Mouse (Mus musculus) mesoderm, embryonic 11.5 days (tissue): ENCODE measurements around the gene Pgk1.
"Not testable (repeated sequence)": the region's sequence is repeated elsewhere in the genome, so short reads cannot be mapped to it uniquely, and the experiment has no call there.

ENCODE experiments used
- DNase-seq: peaks from one replicate; pipeline ENCODE4 v3.0.0-alpha.2; 2012; ENCODE audit warnings: low read depth, low spot score

Pgk1 gene

DNA sequence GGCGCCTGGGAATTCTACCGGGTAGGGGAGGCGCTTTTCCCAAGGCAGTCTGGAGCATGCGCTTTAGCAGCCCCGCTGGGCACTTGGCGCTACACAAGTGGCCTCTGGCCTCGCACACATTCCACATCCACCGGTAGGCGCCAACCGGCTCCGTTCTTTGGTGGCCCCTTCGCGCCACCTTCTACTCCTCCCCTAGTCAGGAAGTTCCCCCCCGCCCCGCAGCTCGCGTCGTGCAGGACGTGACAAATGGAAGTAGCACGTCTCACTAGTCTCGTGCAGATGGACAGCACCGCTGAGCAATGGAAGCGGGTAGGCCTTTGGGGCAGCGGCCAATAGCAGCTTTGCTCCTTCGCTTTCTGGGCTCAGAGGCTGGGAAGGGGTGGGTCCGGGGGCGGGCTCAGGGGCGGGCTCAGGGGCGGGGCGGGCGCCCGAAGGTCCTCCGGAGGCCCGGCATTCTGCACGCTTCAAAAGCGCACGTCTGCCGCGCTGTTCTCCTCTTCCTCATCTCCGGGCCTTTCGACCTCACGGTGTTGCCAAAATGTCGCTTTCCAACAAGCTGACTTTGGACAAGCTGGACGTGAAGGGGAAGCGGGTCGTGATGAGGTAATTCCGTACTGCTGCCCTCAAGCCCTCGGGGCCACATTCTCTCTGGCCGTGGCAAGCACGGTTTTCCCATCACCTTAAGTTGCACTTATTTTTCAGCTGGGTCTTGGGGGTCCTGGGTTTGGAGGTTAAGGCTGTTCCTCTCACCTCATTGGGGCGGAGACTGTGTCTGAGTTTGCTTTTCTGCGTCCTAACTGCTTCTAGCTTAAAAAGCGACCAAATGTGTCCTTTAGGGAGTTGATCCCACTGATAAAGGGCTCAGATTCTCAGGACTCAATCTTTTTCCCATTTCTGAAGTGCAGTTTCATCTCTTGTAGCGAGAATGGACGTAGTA lies at the start of gene Pgk1:
TSS of gene Pgk1 (plus strand) at position 388 of the 937 bp plus-strand sequence.
- DNase-seq = peak; percentile 95

DNA sequence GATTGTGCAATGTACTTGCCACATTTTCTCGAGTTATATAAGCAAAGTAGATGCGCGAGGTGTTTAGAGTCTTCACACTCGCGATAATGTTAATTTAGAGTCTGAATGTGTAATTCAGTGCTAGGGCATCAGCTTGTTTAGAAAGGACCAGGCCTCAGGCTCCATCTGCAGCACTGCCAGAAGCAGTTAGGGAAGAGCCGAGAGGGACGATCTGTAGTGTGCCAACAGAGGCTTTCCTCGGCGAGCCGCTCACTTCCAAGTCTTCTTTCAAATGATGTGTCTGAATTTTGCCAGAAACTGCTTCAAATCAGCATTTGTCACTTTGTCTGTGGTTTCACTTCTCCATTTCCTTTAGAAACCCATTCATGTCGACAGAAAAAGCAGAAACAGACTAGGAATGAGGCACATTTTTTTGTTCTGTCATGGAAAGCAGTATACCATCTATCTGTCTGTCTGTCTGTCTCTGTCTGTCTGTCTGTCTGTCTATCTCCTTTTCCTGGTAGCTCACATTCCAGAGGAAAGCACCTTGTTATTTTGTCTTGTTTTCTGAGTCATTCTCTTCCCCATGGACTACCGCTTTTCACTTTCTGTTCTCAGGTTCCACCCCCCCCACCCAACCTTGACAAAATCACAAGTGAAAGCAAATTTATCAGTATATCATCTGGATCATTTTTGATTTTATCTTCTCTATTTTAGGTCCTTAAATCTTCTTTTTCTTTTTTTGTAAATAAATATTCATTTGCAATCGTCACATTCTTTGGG lies 47.4 kb upstream of the Pgk1 start:
- DNase-seq = no peak

DNA sequence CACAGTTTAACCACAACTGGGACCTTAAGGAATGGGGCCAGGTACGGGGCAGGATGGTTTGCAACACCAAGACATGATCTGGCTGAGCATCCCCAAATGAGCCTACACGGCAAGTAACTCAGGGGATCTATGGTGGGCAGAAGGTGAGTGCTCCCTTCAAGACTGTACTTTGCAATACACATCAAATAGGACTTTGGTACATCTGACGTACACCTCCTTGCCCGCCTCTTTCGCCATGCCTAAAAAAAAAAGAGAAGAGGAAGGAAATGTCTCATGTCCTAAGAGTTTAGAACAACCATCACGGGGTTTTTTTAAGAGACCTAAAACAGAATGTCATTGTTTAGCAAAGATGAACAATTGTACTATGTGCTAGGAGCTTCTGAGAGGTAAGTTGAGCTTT lies 44.0 kb upstream of the Pgk1 start, which contains the start of gene Tlr13:
TSS of gene Tlr13 (plus strand) at position 269 of the 400 bp plus-strand sequence.
- DNase-seq = no peak

DNA sequence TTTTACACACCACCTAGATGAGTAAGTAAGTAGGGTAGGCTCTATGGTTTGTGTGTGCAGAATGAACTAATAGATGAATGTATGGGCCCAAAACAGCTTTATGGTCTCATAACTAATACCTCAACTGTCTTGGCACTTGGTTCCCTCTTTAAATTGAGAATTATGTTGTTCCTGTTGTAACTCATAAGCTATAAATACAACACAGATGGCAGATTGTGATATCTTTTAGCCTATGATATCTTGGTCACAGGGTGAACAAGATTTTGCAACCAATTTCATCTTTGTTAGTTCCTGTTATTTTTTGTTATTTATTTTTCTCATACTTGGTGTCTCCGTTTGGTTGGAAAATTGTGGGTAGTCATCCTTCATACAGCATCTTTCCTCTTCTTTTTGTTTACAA lies 38.7 kb upstream of the Pgk1 start:
- no peak for DNase-seq

DNA sequence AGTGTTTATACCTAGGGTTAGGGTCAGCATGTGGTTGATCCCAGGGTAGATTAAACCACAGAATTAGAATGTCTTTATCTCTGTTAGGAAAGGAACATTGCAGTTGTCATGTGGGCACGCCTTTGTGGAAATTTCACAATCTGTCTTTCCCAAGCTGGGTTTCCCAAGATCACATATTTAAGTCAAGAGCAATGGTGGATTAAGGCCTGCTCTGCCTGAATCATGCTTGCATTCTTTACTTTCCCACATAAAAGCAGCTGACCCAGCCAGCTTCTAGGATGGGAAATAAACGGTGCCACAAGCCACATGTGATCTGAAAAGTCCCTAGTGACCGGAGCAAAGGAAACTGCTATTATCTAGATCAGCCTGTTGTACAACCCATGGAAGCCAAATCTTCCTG lies 37.4 kb upstream of the Pgk1 start:
- DNase-seq = no peak

DNA sequence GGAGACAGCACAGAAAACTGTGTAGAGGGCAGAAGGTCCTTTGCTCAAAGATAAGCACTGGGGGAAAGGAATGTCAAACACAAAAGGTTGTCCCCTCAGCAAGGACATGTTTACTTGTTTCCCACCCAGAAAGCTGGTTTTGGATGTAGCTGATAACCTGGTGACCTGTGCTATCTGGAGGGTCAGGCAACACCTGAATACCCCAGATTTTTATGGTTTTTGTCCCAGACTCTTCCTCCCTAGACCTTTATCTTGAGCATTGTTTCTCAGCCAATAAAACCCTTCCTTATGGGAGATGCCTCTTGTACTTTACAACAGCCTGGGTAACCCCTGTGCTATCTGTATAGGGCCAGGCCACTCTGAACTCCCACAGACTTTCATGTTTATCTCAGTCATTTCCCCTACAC lies 32.7 kb upstream of the Pgk1 start:
- DNase-seq = no peak

DNA sequence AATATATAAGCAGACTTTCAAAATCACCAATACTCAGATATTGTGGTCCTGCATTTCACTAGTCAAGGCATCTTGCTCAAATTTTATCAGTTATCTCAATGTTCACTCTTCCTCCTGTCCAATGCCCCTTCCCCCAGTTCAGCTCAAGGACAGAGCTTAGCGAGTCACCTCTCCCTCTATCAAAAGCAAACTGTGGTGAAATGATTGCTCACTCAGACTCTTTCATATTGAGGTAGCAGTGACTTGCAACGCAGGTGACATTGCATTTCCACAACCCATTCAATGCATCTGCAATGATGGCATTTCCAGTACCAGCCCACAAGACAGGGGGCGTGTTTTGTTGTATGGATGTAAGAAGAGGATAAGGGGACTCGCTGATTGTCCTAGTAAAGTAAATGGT lies 31.0 kb upstream of the Pgk1 start:
- no peak for DNase-seq

DNA sequence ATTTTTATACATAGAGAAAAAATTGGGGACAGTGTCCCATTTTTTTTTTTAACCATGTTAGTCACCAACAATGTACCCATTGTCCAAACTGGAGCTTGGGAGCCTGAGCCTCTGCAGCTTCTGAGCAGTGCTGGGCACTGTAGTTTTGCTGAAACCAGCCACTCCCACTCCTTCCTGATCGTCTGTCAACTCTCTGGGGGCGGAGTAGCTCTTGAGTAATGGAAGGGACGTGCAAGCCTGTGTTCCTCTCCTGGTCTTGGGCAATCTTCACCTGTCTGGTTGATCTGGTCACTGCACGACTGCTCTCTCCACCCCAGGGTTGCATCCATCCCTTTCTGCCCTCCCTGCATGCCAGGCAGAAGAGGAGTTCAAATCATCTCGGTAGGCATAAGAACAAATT lies 22.9 kb upstream of the Pgk1 start:
- no peak for DNase-seq

DNA sequence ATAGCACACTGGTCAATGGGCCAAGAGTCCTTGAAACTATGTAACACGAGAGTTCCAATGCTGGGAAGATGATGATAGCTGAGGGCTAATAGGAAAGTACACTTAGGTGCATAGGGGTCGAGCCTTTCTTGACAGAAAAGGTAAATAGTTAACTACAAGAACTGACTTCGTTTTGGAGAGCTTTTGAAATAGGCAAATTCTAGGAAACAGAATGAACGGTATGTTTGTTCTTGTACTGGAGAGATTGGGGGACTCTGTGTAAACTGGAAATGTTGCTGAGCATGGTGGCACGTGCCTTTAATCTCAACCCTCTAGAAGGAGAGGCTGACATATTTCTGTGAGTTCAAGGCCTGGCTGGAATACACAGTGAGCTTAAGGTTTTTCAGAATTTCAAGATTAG lies 22.3 kb upstream of the Pgk1 start:
- no peak for DNase-seq

DNA sequence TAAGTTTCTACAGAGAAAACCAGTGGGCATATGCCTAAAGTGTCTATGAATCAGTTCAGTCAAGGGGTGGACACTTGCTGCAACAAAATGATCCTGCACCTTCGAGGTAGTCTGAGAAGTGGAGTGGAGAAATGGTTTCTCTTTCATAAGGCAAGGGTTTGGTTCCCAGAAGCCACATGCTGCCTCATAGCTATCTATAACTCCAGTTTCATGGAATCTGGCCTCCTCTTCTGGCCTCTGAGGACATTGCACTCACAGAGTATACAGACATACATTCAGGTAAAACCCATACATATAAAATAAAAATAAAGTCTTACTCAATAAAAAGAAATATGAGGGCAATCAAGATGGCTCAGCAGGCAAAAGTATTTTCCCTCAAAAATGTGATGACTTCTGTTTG lies 21.8 kb upstream of the Pgk1 start:
- no peak for DNase-seq

DNA sequence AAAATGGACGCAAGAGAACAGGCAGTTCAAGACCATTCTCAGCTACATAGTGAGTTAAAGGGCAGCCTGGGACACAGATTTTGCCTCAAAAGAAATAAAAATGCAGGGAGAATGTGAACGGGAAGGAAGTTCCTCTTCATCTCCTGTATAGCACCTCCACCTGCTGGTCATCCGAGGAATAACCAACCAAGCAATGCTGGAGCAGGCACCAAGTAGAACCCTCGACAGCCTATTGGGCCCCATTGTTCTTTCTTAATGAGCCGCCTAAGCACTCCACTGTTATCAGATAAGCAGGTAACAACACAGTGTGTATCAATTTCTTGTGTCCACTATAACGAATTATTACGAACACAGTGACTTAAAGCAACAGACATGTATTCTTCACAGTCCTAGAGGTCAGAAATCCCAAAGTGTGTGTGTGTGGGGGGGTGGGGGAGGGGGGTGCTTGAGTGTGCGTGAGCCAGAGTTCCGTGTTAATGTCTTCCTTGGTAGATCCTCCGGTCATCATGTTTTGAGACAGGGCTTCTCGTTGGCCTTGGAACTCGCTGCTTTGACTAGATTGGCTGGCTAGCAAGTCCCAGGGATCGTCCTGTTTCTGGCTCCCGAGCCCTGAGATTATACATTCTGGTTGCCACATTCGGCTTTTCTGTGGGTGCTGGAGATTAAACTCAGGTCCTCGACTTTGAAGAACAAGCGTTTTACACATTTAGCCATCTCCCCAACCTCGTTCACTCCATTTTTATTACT lies 15.6 kb upstream of the Pgk1 start:
- peak; percentile 83 for DNase-seq

DNA sequence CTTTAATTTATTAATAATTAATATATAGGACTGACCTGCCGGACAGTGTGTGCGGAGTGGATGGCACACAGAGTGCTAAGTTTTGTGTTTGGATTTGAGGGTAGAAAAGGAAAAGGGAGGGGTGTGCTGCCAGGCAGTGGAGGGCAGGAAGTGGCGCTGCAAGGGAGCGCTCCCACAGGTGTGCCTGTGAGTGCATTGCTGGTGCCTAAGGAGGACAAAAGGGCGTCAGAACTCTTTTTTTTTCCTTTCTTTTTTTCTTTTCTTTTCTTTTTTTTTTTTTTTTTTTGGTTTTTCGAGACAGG lies 15.1 kb upstream of the Pgk1 start:
- no peak for DNase-seq

DNA sequence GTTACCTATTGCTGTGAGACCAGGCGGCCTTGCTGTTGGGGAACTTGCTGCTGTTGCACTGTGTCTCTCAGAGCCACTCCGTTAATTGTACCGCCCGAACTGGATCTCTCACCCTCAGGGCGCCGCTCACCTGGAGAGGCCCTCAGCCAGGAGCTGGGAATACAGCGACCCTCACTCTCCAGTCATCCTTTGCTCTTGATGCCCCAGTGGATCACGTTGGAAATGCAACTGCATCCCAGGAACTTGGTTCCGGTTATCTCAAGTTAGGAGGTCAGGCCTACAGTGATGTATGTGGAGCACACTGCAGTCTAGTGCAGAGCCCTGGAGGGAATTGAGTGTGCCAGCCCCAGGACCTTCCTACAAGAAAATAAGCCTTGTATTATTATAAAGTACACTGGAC lies 10.6 kb upstream of the Pgk1 start:
- no peak for DNase-seq

DNA sequence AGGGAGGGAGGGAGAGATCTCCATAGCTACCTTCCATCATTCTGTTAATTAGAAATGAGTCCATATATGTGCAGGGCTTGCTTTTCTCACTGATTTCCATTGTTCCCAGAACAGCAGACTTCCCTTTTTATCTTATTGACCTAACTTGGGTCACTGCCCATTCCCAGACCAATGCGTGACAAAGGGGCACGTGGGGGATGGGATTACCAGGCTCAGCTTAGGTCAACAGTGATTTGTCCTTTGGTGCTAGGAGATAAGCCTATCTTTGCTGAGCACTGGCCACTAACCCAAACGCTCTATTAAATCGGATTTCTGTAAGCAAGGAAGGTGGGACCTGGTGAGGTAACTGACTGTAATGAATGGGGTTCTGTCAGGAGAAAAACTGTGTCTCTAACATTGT lies 2.6 kb upstream of the Pgk1 start:
- DNase-seq = no peak

DNA sequence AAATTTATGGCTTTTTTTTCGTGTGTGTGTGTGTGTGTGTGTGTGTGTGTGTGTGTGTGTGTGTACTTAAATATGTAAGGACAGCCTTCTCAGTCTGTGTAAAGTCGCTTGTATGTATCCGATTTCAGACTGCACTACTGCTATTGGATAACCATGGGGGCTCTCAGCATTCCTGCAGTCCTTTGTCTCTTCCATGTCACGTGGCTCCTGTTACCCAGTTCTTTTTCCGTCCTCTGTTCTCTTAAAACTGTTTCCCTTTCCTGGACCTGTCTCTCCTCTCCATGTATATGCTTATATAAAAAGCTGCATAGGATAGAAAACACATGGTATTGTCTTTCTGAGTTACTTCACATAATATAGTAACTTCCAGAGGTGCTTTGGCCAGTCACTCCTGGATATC lies 1.2 kb upstream of the Pgk1 start:
- DNase-seq = peak; percentile 69

DNA sequence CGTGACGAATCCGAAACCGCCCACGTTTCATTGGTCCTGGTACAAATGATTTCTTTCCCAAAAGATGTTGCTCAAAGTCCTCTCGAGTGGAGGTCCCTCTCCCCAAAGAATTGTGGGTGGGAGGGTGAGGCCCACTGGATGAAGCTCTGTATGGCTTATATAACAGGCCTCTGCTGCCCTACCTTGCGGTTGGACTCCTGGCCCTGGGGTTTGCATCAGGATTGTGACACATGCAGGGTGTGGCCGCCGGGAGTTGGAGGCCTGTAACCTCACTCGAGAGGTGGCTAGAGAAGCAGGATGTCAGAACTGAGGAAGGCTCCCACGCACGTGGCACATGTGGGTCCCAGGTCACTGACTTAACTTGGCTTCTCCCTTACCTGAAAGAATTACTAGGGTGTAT lies 837 bp downstream of the Pgk1 start:
- DNase-seq = no peak

DNA sequence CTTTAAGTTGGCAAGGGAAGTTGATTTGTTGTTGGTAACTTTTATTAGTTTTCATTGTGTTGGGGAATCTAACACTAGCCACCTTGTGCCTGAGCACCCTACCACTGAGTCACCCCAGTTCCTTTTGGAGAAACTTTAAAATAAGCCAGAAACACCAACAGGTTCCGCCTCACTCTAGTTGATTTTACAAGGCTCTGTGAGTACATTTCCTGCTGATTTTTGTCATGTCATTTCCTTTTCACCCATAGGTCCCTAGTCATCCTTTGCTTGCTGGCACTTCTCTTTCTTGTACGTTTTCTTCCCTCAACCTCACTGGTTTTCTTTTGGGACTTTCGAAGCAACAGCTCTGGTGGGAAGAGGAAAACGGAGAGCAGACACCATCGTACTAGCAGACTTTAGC lies 2.5 kb downstream of the Pgk1 start:
- DNase-seq = no peak

DNA sequence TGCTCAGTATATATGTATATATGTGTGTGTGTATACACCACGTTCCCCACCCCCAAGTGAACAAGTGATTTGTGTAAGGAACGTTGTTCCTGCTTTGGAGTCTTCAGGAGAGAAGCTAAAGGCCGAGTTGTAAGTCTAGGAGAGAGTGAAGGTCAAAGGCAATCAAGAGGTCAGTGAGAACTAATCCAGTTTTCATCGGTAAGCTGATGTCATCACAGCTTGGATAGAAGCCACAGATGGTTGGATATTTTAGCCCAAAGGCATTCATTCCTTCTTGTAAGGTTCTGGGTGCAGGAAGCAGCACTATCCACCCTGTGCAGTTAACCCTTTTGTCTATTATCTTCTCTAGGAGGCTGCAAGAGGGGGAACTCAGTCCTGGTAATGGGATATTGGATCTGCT lies 3.2 kb downstream of the Pgk1 start:
- DNase-seq = no peak

DNA sequence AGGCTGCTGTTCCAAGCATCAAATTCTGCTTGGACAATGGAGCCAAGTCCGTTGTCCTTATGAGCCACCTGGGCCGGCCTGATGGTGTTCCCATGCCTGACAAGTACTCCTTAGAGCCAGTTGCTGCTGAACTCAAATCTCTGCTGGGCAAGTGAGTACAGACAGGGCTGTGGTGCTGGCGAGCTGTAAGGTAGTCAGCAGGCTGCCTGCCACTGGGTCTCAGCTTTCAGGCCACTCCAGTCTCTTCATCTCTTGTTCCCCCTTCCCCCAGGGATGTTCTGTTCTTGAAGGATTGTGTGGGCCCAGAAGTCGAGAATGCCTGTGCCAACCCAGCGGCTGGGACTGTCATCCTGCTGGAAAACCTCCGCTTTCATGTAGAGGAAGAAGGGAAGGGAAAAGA lies 7.5 kb downstream of the Pgk1 start:
- not testable (repeated sequence) for DNase-seq

DNA sequence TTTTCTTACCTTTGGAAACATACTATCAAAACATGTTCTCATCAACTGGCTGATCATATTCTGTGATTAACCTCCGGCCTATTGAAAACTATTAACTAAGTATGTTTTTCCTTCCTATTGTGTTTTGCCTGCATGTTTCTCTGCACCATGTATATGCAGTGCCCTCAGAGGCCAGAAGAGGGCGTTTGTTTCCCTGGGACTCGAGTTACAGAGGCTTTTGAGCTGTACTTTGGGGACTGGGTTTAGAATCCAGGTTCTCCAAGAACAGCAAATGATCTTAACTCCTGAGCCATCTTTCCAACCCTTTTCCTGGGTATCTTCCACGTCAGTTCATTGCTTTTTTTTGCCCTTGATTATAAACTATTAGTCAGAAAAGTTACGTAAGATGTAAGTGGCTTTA lies 10.4 kb downstream of the Pgk1 start:
- no peak for DNase-seq

DNA sequence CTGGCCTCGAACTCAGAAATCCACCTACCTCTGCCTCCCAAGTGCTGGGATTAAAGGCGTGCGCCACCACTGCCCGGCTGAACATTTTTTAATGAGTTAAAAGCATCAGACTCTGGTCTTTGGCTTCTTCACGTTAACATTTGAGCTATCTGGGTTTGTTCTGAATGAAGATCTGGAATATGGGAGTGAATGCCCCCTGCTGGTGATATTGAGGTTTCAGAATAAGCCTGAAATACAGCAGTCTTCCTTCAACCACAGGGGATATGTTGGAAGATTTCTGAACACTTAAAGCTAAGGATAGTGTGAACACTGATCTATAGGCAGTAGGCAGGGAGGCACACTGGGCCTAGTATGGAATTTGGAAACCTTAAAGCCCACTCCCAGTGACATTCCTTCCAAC lies 12.0 kb downstream of the Pgk1 start:
- DNase-seq = no peak

DNA sequence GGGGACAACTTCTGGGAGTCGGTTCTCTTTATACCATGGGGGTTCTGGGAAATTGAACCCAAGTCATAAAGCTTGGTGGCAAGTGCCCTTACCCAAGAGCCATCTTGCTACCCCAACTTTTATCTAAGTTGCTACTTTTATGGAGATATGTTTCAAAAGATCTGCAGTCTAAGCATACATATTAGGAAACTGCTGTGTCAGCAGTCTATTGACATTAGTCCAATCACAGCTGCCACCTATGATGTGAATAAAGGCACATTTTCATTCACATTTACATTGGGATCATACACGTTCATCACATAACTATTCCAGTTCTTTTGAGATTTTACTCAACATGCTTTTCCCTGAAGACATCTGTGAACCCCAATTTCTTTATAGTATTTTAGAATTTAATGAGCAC lies 22.2 kb downstream of the Pgk1 start:
- no peak for DNase-seq
